Comparison of ENCODE assay signal across 26 mouse cellular contexts in the genomic region with DNA sequence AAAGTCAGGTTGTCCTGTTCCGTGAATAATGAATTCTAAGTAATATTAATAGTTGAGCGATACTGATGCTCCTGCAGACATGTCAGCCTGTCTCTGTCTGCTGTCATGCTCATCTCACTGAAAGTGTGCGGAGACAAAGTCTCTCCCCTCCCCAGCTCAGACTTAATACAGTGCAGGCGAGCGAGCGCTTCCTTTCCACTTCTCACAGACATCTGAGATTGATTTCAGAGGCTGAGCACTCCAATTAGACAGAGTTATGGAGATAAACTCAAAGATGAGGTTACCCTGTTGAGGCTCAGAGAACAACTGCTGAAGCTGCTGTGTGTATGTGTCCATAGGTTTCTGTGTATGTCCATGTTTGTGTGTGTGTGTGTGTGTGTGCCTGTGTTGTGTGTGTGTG.
DNase-seq lines count a peak whose midpoint lies in the region; ATAC-seq lines count a peak whose summit lies in the region.
"Had no signal": no experiment of that assay in that cellular context is flagged by ENCODE, and none has a peak within 500 bp of the region (broad histone marks: within the 10 kb centered on the region; RNA-seq: fewer than 3 reads in every experiment).

No protein-coding gene starts in this region.

- peaks cover 4% of the 10 kb centered on the region; the same call in 1 of the 2 replicates for H3K9me3 ChIP-seq in embryonic facial prominence, embryonic 14.5 days (ENCODE audit: control insufficient read depth, low read length)
- H3K9me3 ChIP-seq: embryonic facial prominence, embryonic 15.5 days; forebrain, embryonic 15.5 days had no signal

- ATAC-seq in embryonic facial prominence, embryonic 14.5 days (ENCODE audit: low read depth): no peak
- ATAC-seq in erythroblast, adult 5-6 weeks (replicated peaks; ENCODE audit: low FRiP score, poor library complexity, severe bottlenecking): no peak
- ATAC-seq: activated CD4-positive, CD25-positive, alpha-beta regulatory T cell, adult 4 months; CD4-positive, CD25-positive, alpha-beta regulatory T cell, adult 4 months; forebrain, embryonic 13.5 days; forebrain, embryonic 15.5 days; forebrain, postnatal 0 days; Patski had no signal

- H3K4me3 ChIP-seq in embryonic facial prominence, embryonic 14.5 days (ENCODE audit: low read depth, low read length): no peak overlapping the region
- H3K4me3 ChIP-seq: embryonic facial prominence, embryonic 15.5 days; forebrain, embryonic 13.5 days; forebrain, embryonic 15.5 days had no signal

- no peaks in the 10 kb centered on the region for H3K36me3 ChIP-seq in embryonic facial prominence, embryonic 14.5 days (ENCODE audit: control insufficient read depth, insufficient read depth, low read length)
- H3K36me3 ChIP-seq: embryonic facial prominence, embryonic 15.5 days; forebrain, embryonic 15.5 days; G1E had no signal

- intact Hi-C loops in left cerebral cortex, postnatal 10 days (cut with DNase I): no loop called here

- H3K9ac ChIP-seq in embryonic facial prominence, embryonic 14.5 days (ENCODE audit: low read depth, low read length): no peak overlapping the region
- H3K9ac ChIP-seq: embryonic facial prominence, embryonic 15.5 days; forebrain, embryonic 13.5 days; forebrain, embryonic 15.5 days; forebrain, postnatal 0 days had no signal

- peak; percentile 30 for DNase-seq in embryo, embryonic 11 days
- DNase-seq in embryo, embryonic 10 days (ENCODE audit: low spot score): no peak
- DNase-seq in left cerebral cortex, adult 11 months (ENCODE audit: low spot score): peak; percentile 8
- no peak for DNase-seq in left cerebral cortex, postnatal 10 days (ENCODE audit: extremely low spot score in 1 of 2, low spot score in 2 of 2)
- DNase-seq in embryonic facial prominence, embryonic 14.5 days (ENCODE audit: low spot score): peak; percentile 63
- no peak for DNase-seq in layer of hippocampus, adult 11-12 months (ENCODE audit: low spot score)
- DNase-seq: adrenal gland, adult 8-10 months; adrenal gland, postnatal 14 days; adrenal gland, postnatal 36 days; B cell, adult 2 months; cerebellum, adult 11 months; cerebellum, adult 18-20 months; cerebellum, adult 8-10 months; cerebellum, adult 9-11 months; cerebellum, postnatal 14 days; cerebellum, postnatal 36 days; forebrain, postnatal 0 days had no signal

- H3K4me2 ChIP-seq in embryonic facial prominence, embryonic 14.5 days (ENCODE audit: low read depth, low read length): no peak overlapping the region
- H3K4me2 ChIP-seq: embryonic facial prominence, embryonic 15.5 days; forebrain, embryonic 13.5 days; forebrain, embryonic 15.5 days had no signal

- no peaks in the 10 kb centered on the region for H3K27me3 ChIP-seq in embryonic facial prominence, embryonic 14.5 days (replicated peaks; ENCODE audit: control insufficient read depth, insufficient read depth, low read length)
- H3K27me3 ChIP-seq: CH12.LX; embryonic facial prominence, embryonic 15.5 days; forebrain, embryonic 13.5 days; forebrain, embryonic 15.5 days; Patski had no signal

- WGBS in embryonic facial prominence, embryonic 14.5 days: 46% methylated on average over 6 of the region's 6 CpGs

- H3K27ac ChIP-seq in embryonic facial prominence, embryonic 14.5 days (replicated peaks; ENCODE audit: low read depth, low read length): no peak overlapping the region
- H3K27ac ChIP-seq: embryonic facial prominence, embryonic 15.5 days; forebrain, embryonic 13.5 days; forebrain, embryonic 15.5 days had no signal

- no peaks in the 10 kb centered on the region for H3K4me1 ChIP-seq in embryonic facial prominence, embryonic 14.5 days (ENCODE audit: control insufficient read depth, insufficient read depth, low read length)
- H3K4me1 ChIP-seq: forebrain, embryonic 13.5 days; forebrain, embryonic 15.5 days had no signal

Comparison
In these comparisons a context has a peak if more than half of its experiments do, and no peak if none do; other contexts are left out.
1. DNase-seq: peak in embryo, embryonic 11 days (single experiment), left cerebral cortex, adult 11 months (single experiment) and embryonic facial prominence, embryonic 14.5 days (single experiment); none in embryo, embryonic 10 days (single experiment), left cerebral cortex, postnatal 10 days (0 of 2) and layer of hippocampus, adult 11-12 months (single experiment).